Mouse (Mus musculus): ENCODE data around the gene Frk.

DNA sequence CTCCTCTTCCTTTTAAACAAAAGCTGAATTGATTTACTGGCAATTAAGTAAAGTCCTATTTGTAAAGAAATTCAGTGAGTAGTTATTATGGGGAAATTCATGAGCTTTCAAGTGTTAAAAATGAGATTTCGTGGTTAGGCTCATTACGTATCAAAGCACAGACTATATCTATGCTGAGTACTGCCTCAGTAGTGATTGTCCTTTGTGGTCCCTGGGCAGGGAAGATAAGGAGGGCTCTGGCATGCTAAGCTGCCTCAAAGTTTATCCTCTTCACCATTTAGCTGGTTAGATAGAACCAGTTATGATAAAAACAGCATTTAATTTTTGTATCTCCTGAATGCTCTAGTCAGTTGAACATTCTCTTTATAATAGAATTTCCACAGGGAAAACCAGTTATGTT, 14.2 kb upstream of the Frk start:
- TF ChIP-seq CTCF (IDR thresholded peaks at IDR 0.05; ENCODE audit: low read depth): no peak
- no peak for TF ChIP-seq EP300 (optimal IDR thresholded peaks at IDR 0.05)
